Mouse (Mus musculus): Measurements from ENCODE around the gene Zfp410.

DNA sequence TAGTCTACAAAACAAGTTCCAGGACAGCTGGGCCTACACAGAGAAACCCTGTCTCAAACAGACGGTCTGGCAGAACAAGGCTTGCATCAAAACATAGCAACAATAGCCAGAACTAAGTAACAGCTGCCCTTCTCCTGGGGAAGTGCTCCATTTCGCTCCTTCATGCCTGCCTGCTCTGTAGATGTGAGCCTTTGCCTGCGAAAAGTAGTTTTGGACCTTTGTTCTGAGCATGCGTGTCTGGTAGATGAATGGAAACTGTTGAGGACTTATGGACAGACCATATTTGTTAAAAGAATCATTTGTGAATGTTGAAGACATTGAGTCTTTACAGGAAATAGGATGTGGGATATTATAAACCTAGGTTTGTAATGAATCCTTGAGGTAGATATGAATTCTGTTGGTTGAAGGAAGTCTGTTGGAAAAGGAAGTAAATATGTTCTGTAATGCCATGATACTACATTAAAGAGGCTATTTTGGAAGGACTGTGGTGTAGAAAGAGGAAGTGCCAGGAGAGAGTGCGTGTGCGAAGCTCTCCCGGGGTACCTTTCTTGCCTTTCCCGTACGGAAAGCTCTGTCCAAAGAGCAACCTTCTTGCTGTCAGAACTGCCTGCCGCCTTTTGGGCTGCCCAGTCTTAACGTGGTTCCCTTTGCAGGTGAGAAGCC is 20.4 kb downstream of the Zfp410 start:
- no peak for TF ChIP-seq CTCF (IDR thresholded peaks at IDR 0.05; ENCODE audit: control insufficient read depth, insufficient read depth, insufficient read length)
- TF ChIP-seq MAX (IDR thresholded peaks at IDR 0.05): no peak
- TF ChIP-seq CEBPB (IDR thresholded peaks at IDR 0.05; ENCODE audit: low read depth): no peak
- TF ChIP-seq MYOD1 (IDR thresholded peaks at IDR 0.05; ENCODE audit: control insufficient read depth, insufficient read length, low read depth): no peak
- no peak for TF ChIP-seq USF1 (IDR thresholded peaks at IDR 0.05; ENCODE audit: low read depth)
- no peak for TF ChIP-seq FOSL1 (IDR thresholded peaks at IDR 0.05; ENCODE audit: insufficient read depth, low read length, poor library complexity, severe bottlenecking)

Measured in C2C12 (cell line).